11 mouse cellular contexts compared by ENCODE assay signal in genomic region chr9:55067260-55067964, GRCm38 (mm10). TPM values are rescaled to one million over a fixed set of nuclear protein-coding genes. Genes with fewer than 3 reads are reported as not detected.
DNase-seq lines count a peak whose midpoint lies in the region; ATAC-seq and TF ChIP-seq lines count a peak whose summit lies in the region.
"Had no signal": no experiment of that assay in that cellular context is flagged by ENCODE, and none has a peak within 500 bp of the region (broad histone marks: within the 10 kb centered on the region; RNA-seq: fewer than 3 reads in every experiment).

No protein-coding gene starts in this region.

- intact Hi-C loops in heart, postnatal 14 days (cut with DNase I) = no loop called here
- intact Hi-C loops in gastrocnemius, adult 2 months (cut with DNase I) = no loop called here

- H3K4me3 ChIP-seq in heart, embryonic 11.5 days (ENCODE audit: low read depth, low read length) = no peak overlapping the region
- no peak overlapping the region for H3K4me3 ChIP-seq in hindbrain, embryonic 11.5 days (ENCODE audit: low read depth, low read length)
- no peak overlapping the region for H3K4me3 ChIP-seq in midbrain, postnatal 0 days (ENCODE audit: low read depth, low read length)
- no peak overlapping the region for H3K4me3 ChIP-seq in gastrocnemius, adult 2 months
- H3K4me3 ChIP-seq: stomach, embryonic 15.5 days had no signal

- H3K4me1 ChIP-seq in heart, embryonic 11.5 days (ENCODE audit: control insufficient read depth, insufficient read depth, low read length) = peaks cover 11% of the 10 kb centered on the region
- H3K4me1 ChIP-seq in hindbrain, embryonic 11.5 days (replicated peaks; ENCODE audit: control insufficient read depth, insufficient read depth, low read length) = peaks cover 5% of the 10 kb centered on the region
- H3K4me1 ChIP-seq in midbrain, postnatal 0 days (ENCODE audit: insufficient read depth, low read length) = no peaks in the 10 kb centered on the region
- H3K4me1 ChIP-seq: stomach, embryonic 15.5 days had no signal

- WGBS in heart, embryonic 11.5 days (ENCODE audit: insufficient replicate concordance) = 24% methylated on average over 8 of the region's 8 CpGs
- WGBS in hindbrain, embryonic 11.5 days = 29% methylated on average over 8 of the region's 8 CpGs
- 14% methylated on average over 8 of the region's 8 CpGs for WGBS in midbrain, postnatal 0 days

- DNase-seq in heart, postnatal 14 days = no peak
- peak; percentile 56 for DNase-seq in embryo, embryonic 10 days (ENCODE audit: low spot score)
- DNase-seq in hindbrain, embryonic 11.5 days (ENCODE audit: low spot score) = peak; percentile 80
- peak; percentile 92 for DNase-seq in midbrain, postnatal 0 days (ENCODE audit: low spot score)
- no peak for DNase-seq in spleen, adult 18-20 months
- DNase-seq in gastrocnemius, adult 2 months = no peak
- DNase-seq: lung, embryonic 14.5 days had no signal

- no peak for TF ChIP-seq CTCF in midbrain, postnatal 0 days (IDR thresholded peaks at IDR 0.05)
- no peak for TF ChIP-seq CTCF in gastrocnemius, adult 2 months (IDR thresholded peaks at IDR 0.05)

- no peaks in the 10 kb centered on the region for H3K27me3 ChIP-seq in heart, embryonic 11.5 days (ENCODE audit: control insufficient read depth, insufficient read depth, low read length)
- H3K27me3 ChIP-seq in hindbrain, embryonic 11.5 days (ENCODE audit: control insufficient read depth, insufficient read depth, low read length) = no peaks in the 10 kb centered on the region
- no peaks in the 10 kb centered on the region for H3K27me3 ChIP-seq in midbrain, postnatal 0 days (ENCODE audit: insufficient read depth, low read length)
- H3K27me3 ChIP-seq: stomach, embryonic 15.5 days had no signal

- no peaks in the 10 kb centered on the region for H3K36me3 ChIP-seq in heart, embryonic 11.5 days (ENCODE audit: control insufficient read depth, insufficient read depth, low read length)
- no peaks in the 10 kb centered on the region for H3K36me3 ChIP-seq in hindbrain, embryonic 11.5 days (ENCODE audit: control insufficient read depth, insufficient read depth, low read length)
- no peaks in the 10 kb centered on the region for H3K36me3 ChIP-seq in midbrain, postnatal 0 days (ENCODE audit: insufficient read depth, low read length)
- H3K36me3 ChIP-seq: stomach, embryonic 15.5 days had no signal

- H3K9ac ChIP-seq in heart, embryonic 11.5 days (ENCODE audit: low read depth, low read length) = no peak overlapping the region
- H3K9ac ChIP-seq in hindbrain, embryonic 11.5 days (ENCODE audit: low read depth, low read length) = no peak overlapping the region
- no peak overlapping the region for H3K9ac ChIP-seq in midbrain, postnatal 0 days (replicated peaks; ENCODE audit: low read length, poor library complexity, severe bottlenecking)
- H3K9ac ChIP-seq: lung, embryonic 14.5 days; stomach, embryonic 15.5 days had no signal

- no peaks in the 10 kb centered on the region for H3K9me3 ChIP-seq in heart, embryonic 11.5 days (replicated peaks; ENCODE audit: control insufficient read depth, low read length)
- H3K9me3 ChIP-seq in hindbrain, embryonic 11.5 days (ENCODE audit: control insufficient read depth, low read length) = no peaks in the 10 kb centered on the region
- H3K9me3 ChIP-seq in midbrain, postnatal 0 days (ENCODE audit: low read length) = no peaks in the 10 kb centered on the region
- H3K9me3 ChIP-seq: stomach, embryonic 15.5 days had no signal

- no peak overlapping the region for H3K27ac ChIP-seq in heart, embryonic 11.5 days (ENCODE audit: low read depth, low read length)
- peak overlapping the region; percentile 8; the same call in 1 of the 2 replicates for H3K27ac ChIP-seq in hindbrain, embryonic 11.5 days (ENCODE audit: low read depth, low read length)
- H3K27ac ChIP-seq in midbrain, postnatal 0 days (ENCODE audit: low read depth, low read length) = peak overlapping the region; percentile 38; the same call in 1 of the 2 replicates
- H3K27ac ChIP-seq in gastrocnemius, adult 2 months = no peak overlapping the region
- H3K27ac ChIP-seq: stomach, embryonic 15.5 days had no signal

- 0 out of 2 replicates have a peak overlapping the region, but pooled peaks have one; percentile 1 for H3K4me2 ChIP-seq in heart, embryonic 11.5 days
- H3K4me2 ChIP-seq in hindbrain, embryonic 11.5 days (replicated peaks; ENCODE audit: low read depth, low read length) = no peak overlapping the region
- no peak overlapping the region for H3K4me2 ChIP-seq in midbrain, postnatal 0 days (ENCODE audit: low read depth, low read length, poor library complexity, severe bottlenecking)
- H3K4me2 ChIP-seq: lung, embryonic 14.5 days; stomach, embryonic 15.5 days had no signal

- no peak for ATAC-seq in heart, embryonic 11.5 days (replicated peaks; ENCODE audit: insufficient number of reproducible peaks, low FRiP score, low TSS enrichment)
- peak; percentile 93 for ATAC-seq in hindbrain, embryonic 11.5 days (ENCODE audit: low FRiP score)
- peak; percentile 81 for ATAC-seq in midbrain, postnatal 0 days (ENCODE audit: low FRiP score)
- ATAC-seq in activated CD4-positive, CD25-positive, alpha-beta regulatory T cell, adult 4 months = no peak

RNA-seq across cellular contexts. Expression of gene Chrnb4, which starts 18.8 kb away (rescaled TPM):
- polyA plus RNA-seq in heart, embryonic 11.5 days (2014; fragmentation: Nextera tagmentation; extraction: Ambion mirVana) = 0.40 and 0.70 TPM in 2 replicates
- not detected for total RNA-seq in heart, postnatal 14 days (2021)
- 3.2 and 3.9 TPM in 2 replicates for polyA plus RNA-seq in hindbrain, embryonic 11.5 days (2014; fragmentation: Nextera tagmentation; extraction: Ambion mirVana)
- 2.0 and 5.0 TPM in 2 replicates for total RNA-seq in midbrain, postnatal 0 days (2014; rRNA removed)
- 2.4 and 2.5 TPM in 2 replicates for polyA plus RNA-seq in midbrain, postnatal 0 days (2015; fragmentation: Nextera tagmentation; extraction: Ambion mirVana)
- not detected for total RNA-seq in gastrocnemius, adult 2 months (2021)
- not detected for polyA plus RNA-seq in activated CD4-positive, CD25-positive, alpha-beta regulatory T cell, adult 4 months (2017; shearing (Covaris generic))

RNA-seq across cellular contexts. Expression of gene Chrna3, which starts 41.0 kb away (rescaled TPM):
- polyA plus RNA-seq in heart, embryonic 11.5 days (2014; fragmentation: Nextera tagmentation; extraction: Ambion mirVana) = 0.11 and 0.27 TPM in 2 replicates
- total RNA-seq in heart, postnatal 14 days (2021) = under 1 TPM in 1 of 2 experiments, not detected in 1; 0.12 TPM
- 25.0 and 26.4 TPM in 2 replicates for polyA plus RNA-seq in hindbrain, embryonic 11.5 days (2014; fragmentation: Nextera tagmentation; extraction: Ambion mirVana)
- total RNA-seq in midbrain, postnatal 0 days (2014; rRNA removed) = 9.6 and 12.1 TPM in 2 replicates
- polyA plus RNA-seq in midbrain, postnatal 0 days (2015; fragmentation: Nextera tagmentation; extraction: Ambion mirVana) = 15.8 and 16.5 TPM in 2 replicates
- not detected for total RNA-seq in gastrocnemius, adult 2 months (2021)
- not detected for polyA plus RNA-seq in activated CD4-positive, CD25-positive, alpha-beta regulatory T cell, adult 4 months (2017; shearing (Covaris generic))
- polyA plus RNA-seq: heart, postnatal 0 days had no signal

Comparison
In these comparisons a context has a peak if more than half of its experiments do, and no peak if none do; other contexts are left out.
1. ATAC-seq: peak in hindbrain, embryonic 11.5 days (single experiment) and midbrain, postnatal 0 days (single experiment); none in heart, embryonic 11.5 days (single experiment) and activated CD4-positive, CD25-positive, alpha-beta regulatory T cell, adult 4 months (single experiment).
2. H3K27ac ChIP-seq: peak in hindbrain, embryonic 11.5 days (single experiment) and midbrain, postnatal 0 days (single experiment); none in heart, embryonic 11.5 days (single experiment) and gastrocnemius, adult 2 months (single experiment).
3. DNase-seq: peak in embryo, embryonic 10 days (single experiment), hindbrain, embryonic 11.5 days (single experiment) and midbrain, postnatal 0 days (single experiment); none in heart, postnatal 14 days (0 of 2), spleen, adult 18-20 months (0 of 2) and gastrocnemius, adult 2 months (single experiment).
4. RNA of gene Chrna3, which starts 41.0 kb away (polyA plus RNA-seq): 25.0 to 26.4 TPM in hindbrain, embryonic 11.5 days and 15.8 to 16.5 TPM in midbrain, postnatal 0 days; 0.11 to 0.27 TPM in heart, embryonic 11.5 days and not detected in activated CD4-positive, CD25-positive, alpha-beta regulatory T cell, adult 4 months; every median in the first group is over 10 times any median in the second.